Mouse (Mus musculus): ENCODE measurements around the gene Ins2. TPM values are rescaled to one million over a fixed set of nuclear protein-coding genes. Genes with fewer than 3 reads are reported as not detected.

Ins2 gene
- total RNA-seq, 1 experiment = not detected

- H3K36me3 ChIP-seq (ENCODE audit: control insufficient read depth, insufficient read depth, low read length, poor library complexity, severe bottlenecking) = no peaks in the 10 kb centered on the region
- H3K27ac ChIP-seq (ENCODE audit: insufficient read depth, low read depth, low read length, poor library complexity, severe bottlenecking) = no peak overlapping the region
- H3K9ac ChIP-seq (ENCODE audit: insufficient read depth, low read depth, low read length, poor library complexity, severe bottlenecking) = no peak overlapping the region; the same call in 1 of the 2 replicates
- in situ Hi-C loops (cut with MboI; ENCODE audit: low sequenced_read_pairs in 2 of 2, unreplicated experiment in 2 of 2) = no loop called here
- no peaks in the 10 kb centered on the region for H3K9me3 ChIP-seq (ENCODE audit: control insufficient read depth, insufficient read depth, low read depth, low read length)
- peaks cover 0 to 23% of the 10 kb centered on the region in 2 experiments; a peak in 1 of 4 replicates for H3K4me1 ChIP-seq (ENCODE audit: control insufficient read depth in 2 of 2, insufficient read depth in 2 of 2, low read length in 2 of 2, poor library complexity in 1 of 2)
- peak overlapping the region; percentile 36 to 46 for H3K4me3 ChIP-seq (ENCODE audit: insufficient read depth in 1 of 2, low read depth in 1 of 2, low read length in 2 of 2, poor library complexity in 1 of 2, severe bottlenecking in 1 of 2)
- no peak for DNase-seq (ENCODE audit: low read depth, low spot score)
- TF ChIP-seq CHD2 (IDR thresholded peaks at IDR 0.05; ENCODE audit: low read depth, low read length) (no peak), ZC3H11A (IDR thresholded peaks at IDR 0.05; ENCODE audit: borderline replicate concordance, low read depth, low read length) (no peak), HCFC1 (IDR thresholded peaks at IDR 0.05; ENCODE audit: borderline replicate concordance, insufficient read depth, low read length) (no peak), MAFK (IDR thresholded peaks at IDR 0.05; ENCODE audit: insufficient read depth, low read depth, low read length) (no peak), ZNF384 (IDR thresholded peaks at IDR 0.05; ENCODE audit: low read depth, low read length) (no peak)
Measured at GRCm38 (mm10) chr7:142661046-142661445, 82.1 kb downstream of the Ins2 start.

- in situ Hi-C loops (cut with MboI; ENCODE audit: low sequenced_read_pairs in 2 of 2, unreplicated experiment in 2 of 2) = no loop called here
- Histone ChIP-seq H3K36me3 (ENCODE audit: control insufficient read depth, insufficient read depth, low read length, poor library complexity, severe bottlenecking) (no peaks in the 10 kb centered on the region), H3K9ac (ENCODE audit: insufficient read depth, low read depth, low read length, poor library complexity, severe bottlenecking) (no peak overlapping the region; the same call in 1 of the 2 replicates), H3K9me3 (ENCODE audit: control insufficient read depth, insufficient read depth, low read depth, low read length) (no peaks in the 10 kb centered on the region), H3K27ac (ENCODE audit: insufficient read depth, low read depth, low read length, poor library complexity, severe bottlenecking) (no peak overlapping the region), H3K4me1 (ENCODE audit: control insufficient read depth in 2 of 2, insufficient read depth in 2 of 2, low read length in 2 of 2, poor library complexity in 1 of 2) (peaks cover 0 to 25% of the 10 kb centered on the region in 2 experiments; a peak in 1 of 4 replicates), H3K4me3 (ENCODE audit: insufficient read depth in 1 of 2, low read depth in 1 of 2, low read length in 2 of 2, poor library complexity in 1 of 2, severe bottlenecking in 1 of 2) (peak overlapping the region; percentile 36 to 46)
- TF ChIP-seq ZNF384 (IDR thresholded peaks at IDR 0.05; ENCODE audit: low read depth, low read length) (no peak), HCFC1 (IDR thresholded peaks at IDR 0.05; ENCODE audit: borderline replicate concordance, insufficient read depth, low read length) (no peak), ZC3H11A (IDR thresholded peaks at IDR 0.05; ENCODE audit: borderline replicate concordance, low read depth, low read length) (no peak), MAFK (IDR thresholded peaks at IDR 0.05; ENCODE audit: insufficient read depth, low read depth, low read length) (no peak)
- no peak for DNase-seq (ENCODE audit: low read depth, low spot score)
Measured at GRCm38 (mm10) chr7:142660651-142660945, 82.6 kb downstream of the Ins2 start.

GRCm38 (mm10) chr7:142659767-142660650, 83.2 kb downstream of the Ins2 start:
- no peak for DNase-seq (ENCODE audit: low read depth, low spot score)
- Histone ChIP-seq H3K4me1 (ENCODE audit: control insufficient read depth in 2 of 2, insufficient read depth in 2 of 2, low read length in 2 of 2, poor library complexity in 1 of 2) (peaks cover 0 to 25% of the 10 kb centered on the region in 2 experiments; a peak in 1 of 4 replicates), H3K9me3 (ENCODE audit: control insufficient read depth, insufficient read depth, low read depth, low read length) (no peaks in the 10 kb centered on the region), H3K9ac (ENCODE audit: insufficient read depth, low read depth, low read length, poor library complexity, severe bottlenecking) (no peak overlapping the region; the same call in 1 of the 2 replicates), H3K36me3 (ENCODE audit: control insufficient read depth, insufficient read depth, low read length, poor library complexity, severe bottlenecking) (no peaks in the 10 kb centered on the region), H3K4me3 (ENCODE audit: insufficient read depth in 1 of 2, low read depth in 1 of 2, low read length in 2 of 2, poor library complexity in 1 of 2, severe bottlenecking in 1 of 2) (peak overlapping the region; percentile 46 to 63), H3K27ac (ENCODE audit: insufficient read depth, low read depth, low read length, poor library complexity, severe bottlenecking) (no peak overlapping the region)
- in situ Hi-C loops (cut with MboI; ENCODE audit: low sequenced_read_pairs in 2 of 2, unreplicated experiment in 2 of 2) = no loop called here
- no peak for TF ChIP-seq MAFK (IDR thresholded peaks at IDR 0.05; ENCODE audit: insufficient read depth, low read depth, low read length)
- no peak for TF ChIP-seq ZNF384 (IDR thresholded peaks at IDR 0.05; ENCODE audit: low read depth, low read length)
- no peak for TF ChIP-seq ZC3H11A (IDR thresholded peaks at IDR 0.05; ENCODE audit: borderline replicate concordance, low read depth, low read length)
- TF ChIP-seq CHD2 (IDR thresholded peaks at IDR 0.05; ENCODE audit: low read depth, low read length) = no peak
- no peak for TF ChIP-seq HCFC1 (IDR thresholded peaks at IDR 0.05; ENCODE audit: borderline replicate concordance, insufficient read depth, low read length)

- peaks cover 0 to 25% of the 10 kb centered on the region in 2 experiments; a peak in 1 of 4 replicates for H3K4me1 ChIP-seq (ENCODE audit: control insufficient read depth in 2 of 2, insufficient read depth in 2 of 2, low read length in 2 of 2, poor library complexity in 1 of 2)
- H3K27ac ChIP-seq (ENCODE audit: insufficient read depth, low read depth, low read length, poor library complexity, severe bottlenecking) = no peak overlapping the region
- TF ChIP-seq CHD2 (IDR thresholded peaks at IDR 0.05; ENCODE audit: low read depth, low read length) = no peak
- no peak for TF ChIP-seq MAFK (IDR thresholded peaks at IDR 0.05; ENCODE audit: insufficient read depth, low read depth, low read length)
- no peak for TF ChIP-seq ZNF384 (IDR thresholded peaks at IDR 0.05; ENCODE audit: low read depth, low read length)
- no peak for TF ChIP-seq ZC3H11A (IDR thresholded peaks at IDR 0.05; ENCODE audit: borderline replicate concordance, low read depth, low read length)
- TF ChIP-seq HCFC1 (IDR thresholded peaks at IDR 0.05; ENCODE audit: borderline replicate concordance, insufficient read depth, low read length) = no peak
- in situ Hi-C loops (cut with MboI; ENCODE audit: low sequenced_read_pairs in 2 of 2, unreplicated experiment in 2 of 2) = no loop called here
- no peaks in the 10 kb centered on the region for H3K9me3 ChIP-seq (ENCODE audit: control insufficient read depth, insufficient read depth, low read depth, low read length)
- H3K9ac ChIP-seq (ENCODE audit: insufficient read depth, low read depth, low read length, poor library complexity, severe bottlenecking) = peak overlapping the region; percentile 15; the same call in 1 of the 2 replicates
- H3K36me3 ChIP-seq (ENCODE audit: control insufficient read depth, insufficient read depth, low read length, poor library complexity, severe bottlenecking) = no peaks in the 10 kb centered on the region
- DNase-seq (ENCODE audit: low read depth, low spot score) = no peak
- H3K4me3 ChIP-seq (ENCODE audit: insufficient read depth in 1 of 2, low read depth in 1 of 2, low read length in 2 of 2, poor library complexity in 1 of 2, severe bottlenecking in 1 of 2) = peak overlapping the region; percentile 20 to 63; a peak in 3 of 4 replicates
Measured at GRCm38 (mm10) chr7:142659181-142659681, 84.0 kb downstream of the Ins2 start.
